Mouse (Mus musculus): ENCODE measurements at regions not wholly inside any gene's neighbourhood (a gene's known extent, or its start where the extent isn't known, plus 50 kb on each side); places are given as distances from the start of the nearest gene placed in this dataset.

- TF ChIP-seq CTCF (IDR thresholded peaks at IDR 0.05) = no peak
- no peak for TF ChIP-seq EP300 (IDR thresholded peaks at IDR 0.05)
Observed at GRCm38 (mm10) chr3:18787531-18788176, 839.4 kb downstream of the Cypt12 start.
